Mouse (Mus musculus) brain, adult 2 months (tissue): ENCODE data around the gene Larp1.
A peak's percentile ranks its signal among the peaks of the same experiment; 100 is the strongest.

Experiments used
- DNase-seq: peaks from one replicate; pipeline ENCODE4 v3.0.0; 2011; ENCODE audit warnings: low read depth, low spot score

The Larp1 gene

DNA sequence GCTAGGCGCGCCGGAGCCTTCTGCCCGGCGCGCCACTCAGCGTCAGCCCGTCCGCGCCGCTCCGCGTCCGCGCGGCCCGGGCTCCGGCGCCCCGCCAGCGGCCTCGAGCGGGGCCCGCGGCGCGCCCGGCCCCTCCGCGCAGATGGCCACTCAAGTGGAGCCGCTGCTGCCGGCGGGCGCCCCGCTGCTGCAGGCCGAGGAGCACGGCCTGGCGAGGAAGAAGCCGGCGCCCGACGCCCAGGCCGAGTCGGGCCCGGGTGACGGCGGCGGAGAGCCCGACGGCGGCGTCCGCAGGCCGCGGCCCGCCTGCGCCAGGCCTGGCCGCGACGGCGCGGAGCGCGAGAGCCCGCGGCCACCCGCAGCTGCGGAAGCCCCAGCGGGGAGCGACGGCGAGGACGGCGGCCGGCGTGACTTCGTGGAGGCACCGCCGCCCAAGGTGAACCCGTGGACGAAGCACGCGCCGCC lies at the start of gene Larp1:
Gene Larp1, plus strand, starts transcription at position 14 of the 465 bp plus-strand sequence.
- peak; percentile 67 for DNase-seq

DNA sequence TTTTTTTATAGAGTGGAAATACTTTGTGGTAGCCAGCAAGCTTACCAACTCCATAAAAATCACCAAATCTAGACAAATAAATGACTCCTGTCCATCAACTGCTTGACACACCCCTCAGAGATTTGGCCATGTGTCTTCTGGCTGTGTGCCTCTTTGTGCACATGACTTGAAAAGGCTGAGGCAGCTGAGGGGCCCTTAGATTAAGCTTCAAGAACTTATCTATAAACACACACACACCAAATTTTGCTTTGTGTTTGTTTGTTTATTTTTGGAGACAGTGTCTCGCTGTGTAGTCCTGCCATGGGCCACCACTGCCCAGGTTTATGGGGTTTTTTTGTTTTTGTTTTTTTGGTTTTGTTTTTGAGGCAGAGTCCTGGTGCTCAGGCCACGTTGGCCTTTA lies 48.9 kb upstream of the Larp1 start:
- DNase-seq: no peak

DNA sequence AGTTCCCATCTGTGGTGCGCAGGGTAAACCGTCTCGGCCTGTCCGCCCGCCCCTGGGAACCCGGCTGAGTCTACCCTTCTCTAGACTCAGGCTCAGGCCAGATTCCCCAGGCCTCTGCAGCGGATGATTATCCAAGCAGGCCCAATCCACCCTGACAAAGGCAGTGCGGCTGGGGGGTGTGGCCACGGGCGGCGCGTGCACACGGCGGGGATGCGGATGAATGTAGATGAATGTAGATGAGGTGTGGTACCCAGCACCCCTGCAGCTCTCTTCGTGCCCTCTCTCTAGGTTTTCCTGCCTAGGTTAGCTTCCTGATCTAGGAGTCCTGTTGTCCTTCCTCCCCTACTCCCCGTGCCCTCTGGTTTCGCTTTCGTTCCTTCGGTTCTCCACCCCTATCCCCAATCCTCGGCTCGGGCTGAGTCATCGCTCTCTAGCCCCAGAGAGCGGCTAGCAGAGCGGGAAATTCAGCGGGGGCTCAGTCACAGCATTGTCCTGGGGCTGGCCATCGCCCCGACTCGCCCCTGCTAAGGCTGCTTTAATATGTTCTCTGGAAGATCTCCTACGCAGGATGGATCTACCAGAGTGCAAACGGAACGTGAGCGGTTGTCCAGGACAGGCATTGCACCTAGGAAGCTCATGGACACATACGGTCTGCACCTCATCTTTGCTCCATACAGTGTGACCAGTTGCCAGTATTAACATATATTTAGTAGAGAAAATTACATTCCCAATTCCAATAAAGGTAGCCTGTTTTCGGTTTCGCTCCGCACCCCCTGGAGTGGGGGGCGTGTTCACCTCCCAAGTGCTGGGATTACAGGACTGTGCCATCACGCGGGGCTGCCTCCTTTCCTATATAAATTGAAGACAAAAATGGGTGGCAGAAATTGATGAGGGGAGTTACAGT lies 46.2 kb upstream of the Larp1 start:
- peak; percentile 92 for DNase-seq

DNA sequence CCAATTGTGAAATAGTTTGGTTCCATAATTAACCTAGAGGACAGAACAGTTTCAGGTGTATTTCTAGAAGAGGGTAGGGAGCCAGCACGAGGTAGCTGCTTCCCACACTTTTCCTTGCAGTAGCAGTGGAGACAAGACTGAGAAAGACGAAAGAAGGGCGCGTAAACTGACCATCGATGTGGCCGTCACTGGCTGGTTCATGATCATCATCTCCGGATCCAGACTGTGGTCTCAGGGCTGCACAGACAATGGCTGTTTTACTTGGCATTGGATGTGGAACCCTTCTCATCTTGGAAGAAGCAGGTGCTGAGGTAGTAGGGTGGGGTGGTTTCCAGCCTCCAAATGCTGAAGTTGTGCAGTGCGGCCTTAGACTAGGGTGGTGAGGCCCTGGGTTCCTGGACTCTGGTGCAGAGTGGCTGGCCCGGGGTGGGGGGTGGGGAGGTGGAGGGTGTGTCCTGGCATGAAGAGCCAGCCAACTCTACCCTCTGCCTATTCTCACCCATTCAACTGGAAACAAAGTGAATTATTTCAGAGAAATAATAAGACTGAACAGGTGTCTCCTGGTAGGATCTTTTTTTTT lies 45.5 kb upstream of the Larp1 start:
- peak; percentile 8 for DNase-seq

DNA sequence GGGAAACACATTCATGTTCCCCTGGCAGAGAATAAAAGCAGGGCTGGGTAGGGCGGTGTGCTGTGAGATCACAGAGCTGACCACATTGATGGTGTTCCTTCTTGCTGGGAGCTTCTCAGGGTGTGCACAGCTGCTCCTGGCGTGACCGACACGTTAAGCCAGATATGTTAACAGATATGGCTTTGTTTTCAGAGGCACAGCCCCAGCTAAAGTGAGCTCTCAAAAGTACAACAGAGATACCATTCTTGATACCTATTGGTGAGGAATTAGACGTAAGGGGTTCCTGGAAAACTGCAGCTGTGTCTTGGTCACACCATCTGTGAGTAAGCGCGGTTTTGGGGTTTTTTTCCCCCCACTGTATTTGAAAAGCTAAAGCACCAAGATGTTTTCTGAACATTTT lies 42.2 kb upstream of the Larp1 start:
- no peak for DNase-seq

DNA sequence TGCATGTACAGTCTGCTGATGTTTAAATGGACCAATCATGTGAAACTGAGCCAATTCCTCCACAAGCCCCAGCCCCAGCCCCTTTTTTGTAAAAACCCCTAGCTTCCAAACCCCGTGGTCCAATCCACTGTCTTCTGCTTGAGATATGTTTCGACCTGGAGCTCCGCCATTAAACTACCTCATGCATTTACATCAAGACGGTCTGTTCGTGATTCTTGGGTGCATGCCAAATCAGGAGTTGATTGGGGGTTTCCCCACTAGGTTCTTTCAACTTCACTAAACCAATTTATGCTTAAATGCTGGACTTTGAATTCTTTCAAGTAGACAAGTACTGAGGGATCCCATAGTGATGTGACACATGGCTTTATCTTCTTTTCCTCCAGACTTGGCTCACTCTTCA lies 40.6 kb upstream of the Larp1 start:
- no peak for DNase-seq

DNA sequence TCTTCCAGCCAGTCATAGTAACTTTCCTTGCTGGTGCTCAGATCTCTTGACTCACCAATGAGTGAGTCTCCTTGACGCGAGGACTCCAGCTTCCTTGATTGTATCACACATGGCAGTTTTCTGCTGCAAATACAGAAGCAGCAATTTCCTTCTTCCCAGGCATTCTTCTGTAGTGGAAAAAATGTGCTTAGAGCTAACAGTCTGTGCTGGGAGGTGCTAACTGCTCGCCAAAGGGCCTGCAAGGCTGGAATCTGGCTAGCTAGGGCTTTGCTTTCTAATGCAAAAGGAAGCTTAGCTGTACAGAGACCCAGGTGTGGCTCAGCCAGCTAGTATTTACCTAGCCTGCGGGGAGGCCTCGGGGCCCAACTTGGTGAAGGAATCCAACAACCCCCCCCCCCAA lies 38.3 kb upstream of the Larp1 start:
- peak; percentile 20 for DNase-seq

DNA sequence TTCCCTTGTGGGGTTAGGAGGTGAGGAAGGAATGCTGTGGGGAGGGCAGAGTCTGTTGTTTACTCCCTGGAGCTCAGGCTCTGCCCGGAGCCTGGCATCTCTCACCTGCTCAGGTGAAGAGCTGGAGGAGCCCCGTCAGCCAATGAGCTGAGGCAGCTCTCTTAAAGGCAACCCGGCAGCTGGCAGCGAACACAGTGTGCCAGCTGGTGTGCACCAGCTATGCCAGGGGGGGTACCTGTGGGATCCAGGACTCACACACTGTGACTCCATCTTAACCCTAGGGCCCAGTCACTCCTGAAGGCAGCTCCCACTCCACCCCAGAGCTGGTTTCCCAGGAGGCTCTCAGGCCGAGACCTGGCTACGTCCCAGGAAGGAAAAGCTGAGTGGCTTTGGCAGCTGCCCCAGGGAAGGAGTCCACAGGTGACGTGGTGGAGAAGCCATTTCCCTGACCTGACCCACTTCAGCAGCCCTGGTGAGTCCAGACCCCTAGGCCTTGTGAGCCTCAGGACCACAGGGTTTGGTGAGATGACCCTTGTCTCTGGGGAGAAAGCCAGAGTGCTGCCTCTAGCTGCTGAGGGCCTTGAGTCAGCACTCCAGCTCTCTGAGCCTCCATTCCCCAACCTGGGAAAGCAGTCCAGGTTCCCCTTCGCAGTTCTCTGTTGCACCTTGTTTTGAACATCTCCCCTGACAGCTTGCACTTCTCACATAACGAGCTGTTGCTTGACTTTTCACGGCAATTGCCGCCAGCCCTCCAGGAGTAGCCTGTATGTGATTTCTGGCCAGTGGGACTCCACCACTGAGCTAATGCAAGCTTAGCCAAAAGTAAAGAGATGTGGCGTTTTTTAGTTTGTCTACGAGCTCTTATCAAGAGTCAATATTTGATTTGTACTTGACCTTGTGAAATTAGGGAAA lies 35.6 kb upstream of the Larp1 start:
- DNase-seq: peak; percentile 64

DNA sequence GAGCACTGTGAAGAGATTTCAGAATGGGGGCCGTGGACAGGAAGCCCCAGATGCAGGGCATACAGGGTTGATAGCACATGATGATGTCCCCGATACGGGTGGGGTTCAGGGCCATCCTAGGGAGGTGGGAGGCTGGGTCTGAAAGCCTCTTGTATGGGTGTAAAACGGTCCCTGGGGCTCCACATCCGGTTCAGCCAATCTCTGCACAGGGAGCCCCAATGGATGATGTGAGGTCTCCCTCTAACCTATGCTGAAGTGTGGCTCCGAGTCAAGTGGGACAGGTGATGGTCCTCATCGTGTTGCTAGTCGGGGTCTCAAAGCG lies 35.0 kb upstream of the Larp1 start:
- no peak for DNase-seq

DNA sequence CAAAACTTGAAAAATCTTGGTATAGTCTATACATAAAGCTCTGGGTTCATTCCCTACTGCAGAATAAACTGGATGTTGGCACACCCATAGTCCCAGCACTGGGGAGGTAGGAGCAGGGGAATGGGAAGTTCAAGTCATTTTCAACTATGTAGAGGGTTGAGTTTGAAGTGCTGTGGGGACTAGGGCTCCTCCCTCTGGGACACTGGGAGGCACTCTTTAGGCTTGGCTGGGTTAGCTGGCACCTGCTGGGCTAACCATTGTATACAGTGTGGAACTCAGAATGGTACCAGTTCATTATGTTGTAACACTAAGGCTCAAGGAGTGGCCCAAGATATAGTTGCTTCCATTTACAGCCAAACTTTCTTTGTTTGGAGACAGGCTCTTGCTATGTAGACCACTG lies 33.0 kb upstream of the Larp1 start:
- no peak for DNase-seq

DNA sequence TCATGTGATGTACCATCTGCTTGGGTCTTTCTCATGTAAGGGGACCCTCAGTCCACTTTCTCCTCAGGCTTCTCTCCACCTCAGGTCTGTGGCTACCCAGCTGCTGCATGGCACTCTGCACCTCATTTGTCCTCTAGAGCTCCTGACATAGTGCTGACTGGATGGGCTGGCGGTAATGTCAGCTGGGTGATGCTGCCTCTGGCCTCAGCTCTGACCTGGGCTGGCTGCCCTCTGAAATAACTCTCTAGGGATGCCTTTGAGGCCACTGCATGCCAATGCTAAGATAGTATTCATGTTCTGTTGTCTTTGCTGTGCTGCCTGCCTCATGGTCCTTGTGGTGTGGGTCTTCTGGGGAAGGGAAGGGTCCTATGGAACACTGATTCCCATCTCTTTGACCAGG lies 31.2 kb upstream of the Larp1 start:
- no peak for DNase-seq

DNA sequence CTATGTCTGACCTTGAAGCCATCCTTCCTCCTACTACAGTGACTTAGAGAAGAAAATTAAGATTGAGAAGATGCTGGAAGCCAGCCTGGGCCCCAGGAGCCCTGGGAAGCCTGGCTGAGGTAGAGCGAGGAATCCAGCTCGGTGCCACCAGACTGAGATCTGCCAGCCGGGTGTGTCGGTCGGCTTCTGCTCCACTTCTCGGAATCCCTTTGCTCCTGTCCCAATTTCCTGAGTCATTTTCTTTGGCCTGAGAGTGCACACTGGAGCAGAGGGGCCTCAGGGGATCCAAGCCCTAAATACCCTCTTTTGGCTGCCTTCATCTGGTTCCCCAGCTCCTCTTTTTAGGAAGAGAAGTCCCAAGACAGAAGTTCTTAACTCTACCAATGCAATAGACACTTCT lies 29.2 kb upstream of the Larp1 start:
- DNase-seq: no peak

DNA sequence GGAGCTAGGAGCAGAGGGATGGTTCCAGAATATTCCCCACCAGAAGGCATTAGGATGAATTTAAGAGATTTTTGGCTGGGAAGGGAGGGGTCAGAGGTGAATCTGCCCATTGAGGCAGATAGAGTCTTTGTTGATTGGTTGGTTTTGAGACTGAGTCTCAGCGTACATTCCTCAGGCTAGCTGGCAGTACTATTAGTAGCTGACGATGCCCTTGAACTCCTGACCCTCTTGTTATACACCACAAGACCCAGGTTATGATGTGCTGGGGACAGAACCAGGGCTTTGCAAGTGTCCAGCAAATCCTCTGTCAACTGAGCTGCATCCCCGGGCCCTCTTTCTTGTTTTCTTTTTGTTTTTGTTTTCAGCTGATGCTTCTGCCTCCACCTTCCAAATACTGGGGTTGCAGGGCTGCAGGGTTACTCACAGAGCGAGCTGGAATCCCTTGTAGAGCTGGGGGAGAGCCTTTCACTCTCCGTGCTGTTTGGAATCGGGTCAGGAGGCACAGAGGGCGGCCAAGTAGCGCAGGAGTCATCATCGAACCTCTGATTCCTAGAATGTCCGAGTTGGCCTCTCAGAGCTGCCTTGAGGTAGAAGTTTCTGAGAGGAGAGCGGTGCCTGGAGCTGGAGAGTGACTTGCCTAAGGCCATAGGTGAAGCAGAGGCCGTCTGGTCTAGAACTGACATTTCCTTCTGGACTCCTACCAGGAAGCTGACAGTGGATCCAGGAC lies 27.6 kb upstream of the Larp1 start:
- no peak for DNase-seq

DNA sequence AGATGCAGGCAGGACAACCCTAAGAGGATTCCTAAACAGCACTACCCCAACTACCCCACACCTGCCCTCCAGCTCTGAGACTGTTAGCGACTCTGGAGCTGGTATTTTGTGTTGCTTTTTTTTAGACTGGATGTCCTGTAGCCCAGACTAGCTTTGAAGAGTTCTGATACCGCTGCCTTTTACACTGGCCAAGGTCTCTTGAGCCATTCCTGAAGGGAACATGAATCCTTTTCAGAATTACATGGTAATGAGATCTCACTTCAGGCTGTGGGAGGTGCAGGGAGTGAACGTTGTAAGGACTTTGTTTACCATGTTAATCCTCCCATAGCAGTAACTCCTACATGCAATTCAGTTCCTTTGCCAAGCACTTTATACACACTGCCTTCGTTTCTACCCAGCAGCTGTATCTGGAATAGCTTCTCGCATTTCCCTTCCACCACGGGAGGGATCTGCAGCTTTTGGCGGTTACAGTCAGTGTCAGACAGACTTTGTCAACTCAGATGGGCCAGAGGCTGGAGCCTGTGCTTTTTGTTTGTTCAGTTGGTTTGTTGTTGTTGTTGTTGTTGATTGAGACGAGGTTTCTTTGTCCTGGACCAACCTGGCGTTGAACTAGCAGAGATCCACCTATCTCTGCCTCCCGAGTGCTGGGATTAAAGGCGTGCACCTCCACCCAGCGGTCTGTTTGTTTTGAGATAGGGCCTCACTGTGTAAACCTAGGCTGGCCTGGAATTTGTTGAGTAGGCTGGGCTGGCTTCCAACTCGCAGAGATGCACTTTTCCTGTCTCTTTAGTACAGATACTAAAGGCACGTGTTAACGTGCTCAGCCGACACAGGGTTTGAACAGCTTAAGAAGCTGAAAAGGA lies 25.2 kb upstream of the Larp1 start:
- no peak for DNase-seq

DNA sequence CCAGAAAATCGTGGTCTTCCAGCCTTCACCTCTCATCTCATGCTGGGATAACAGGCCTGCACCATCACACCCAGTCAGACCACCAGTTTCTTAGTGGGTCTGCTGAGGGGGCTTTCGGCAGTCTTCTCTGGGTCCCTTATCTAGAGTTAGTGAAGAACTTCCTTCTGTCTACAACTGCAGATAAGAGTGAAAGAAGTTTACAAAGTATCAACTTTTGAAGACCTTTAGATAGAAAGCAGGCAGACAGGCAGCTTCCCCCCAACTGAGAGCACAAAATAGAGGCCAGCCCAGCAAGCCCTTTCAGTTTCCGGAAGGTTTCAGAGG lies 24.6 kb upstream of the Larp1 start:
- DNase-seq: no peak

DNA sequence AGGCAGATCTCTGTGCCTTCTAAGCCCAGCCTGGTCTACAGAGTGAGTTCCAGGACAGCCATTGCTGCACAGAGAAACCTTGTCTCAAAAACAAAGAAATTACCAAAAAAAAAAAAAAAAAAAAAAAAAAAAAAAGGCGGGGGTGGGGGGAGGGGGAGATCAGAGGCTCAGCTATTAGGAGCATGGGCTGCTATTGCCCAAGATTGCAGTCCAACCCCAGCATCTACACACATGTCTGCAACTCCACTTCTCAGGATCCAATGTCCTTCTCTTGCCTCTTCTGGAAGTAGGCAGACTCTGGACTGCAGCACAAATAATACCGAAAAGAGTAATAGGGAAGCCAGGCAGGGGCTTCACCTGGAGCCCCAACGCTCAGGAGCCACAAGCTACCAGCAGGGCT lies 23.4 kb upstream of the Larp1 start:
- no peak for DNase-seq

DNA sequence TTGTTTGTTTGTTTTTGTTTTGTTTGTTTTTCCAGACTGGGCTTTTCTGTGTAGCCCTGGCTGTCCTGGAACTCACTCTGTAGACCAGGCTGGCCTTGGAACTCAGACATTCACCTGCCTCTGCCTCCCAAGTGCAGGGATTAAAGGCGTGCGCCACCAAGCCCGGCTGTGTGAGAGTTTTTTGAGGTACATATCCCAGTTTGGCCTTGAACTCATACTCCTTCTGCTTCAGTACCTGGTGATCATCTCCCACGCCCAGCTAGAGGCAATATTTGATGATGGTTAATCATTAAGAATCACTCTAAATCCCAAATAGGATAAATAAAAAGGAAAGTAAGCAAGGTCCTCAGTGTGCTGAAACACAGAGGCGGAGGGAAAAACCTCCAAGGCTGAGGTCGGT lies 22.8 kb upstream of the Larp1 start:
- no peak for DNase-seq

DNA sequence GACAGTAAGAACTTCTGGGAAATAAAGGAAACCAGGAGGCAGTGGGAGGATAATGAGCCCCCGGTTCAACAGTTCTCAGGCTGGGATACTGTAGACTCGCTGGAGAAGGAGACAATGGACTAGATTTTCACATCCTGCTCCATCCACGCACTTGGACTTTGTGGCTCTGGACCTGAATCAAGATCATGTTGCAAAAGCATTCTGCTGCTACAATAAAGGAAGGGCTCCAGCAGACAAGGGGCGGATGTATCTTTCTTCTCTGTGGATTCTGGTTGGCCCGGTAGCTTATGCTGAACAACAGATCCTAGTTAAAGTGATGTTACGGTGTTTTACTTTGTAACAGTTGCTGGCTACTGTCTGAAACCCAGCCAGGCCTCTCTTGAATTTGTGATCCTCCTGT lies 22.4 kb upstream of the Larp1 start:
- no peak for DNase-seq

DNA sequence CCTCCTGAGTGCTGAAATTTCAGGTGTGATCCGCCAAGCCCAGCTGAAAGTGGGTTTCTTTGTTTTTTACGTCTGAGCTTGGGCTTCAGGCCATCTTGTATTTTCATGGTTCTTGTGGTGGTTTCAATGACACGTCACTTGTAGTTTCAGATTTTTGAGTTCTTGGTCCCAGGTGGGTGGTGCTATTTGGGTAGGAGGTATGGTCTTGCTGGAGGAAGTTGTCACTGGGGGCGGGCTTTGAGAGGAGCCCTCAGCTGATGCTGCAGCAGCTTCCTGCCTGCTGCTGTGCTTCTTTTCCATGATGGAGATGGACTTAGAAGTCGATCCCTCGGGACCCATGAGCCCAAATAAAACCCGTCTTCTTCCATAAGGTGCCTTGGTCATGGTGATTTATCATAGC lies 22.0 kb upstream of the Larp1 start:
- no peak for DNase-seq

DNA sequence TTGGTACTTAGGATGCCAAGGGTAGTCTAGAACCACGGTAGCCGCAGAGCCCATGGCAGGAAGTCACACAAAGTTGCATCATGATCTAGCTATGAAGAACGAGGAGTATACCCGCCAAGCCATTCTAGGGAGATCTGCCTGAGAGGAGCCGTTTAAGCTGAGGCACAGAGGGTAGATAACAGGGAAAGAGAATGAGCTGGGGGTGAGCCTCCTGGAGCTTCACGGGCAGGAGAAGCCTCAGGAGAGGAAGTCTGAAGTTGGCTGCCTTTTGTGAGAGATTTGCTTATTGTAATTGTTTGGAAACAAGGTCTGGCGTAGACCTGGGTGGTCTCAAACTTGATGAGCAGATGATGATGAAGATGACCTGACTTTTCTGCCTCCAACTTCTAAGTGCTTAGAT lies 10.7 kb upstream of the Larp1 start:
- DNase-seq: no peak

DNA sequence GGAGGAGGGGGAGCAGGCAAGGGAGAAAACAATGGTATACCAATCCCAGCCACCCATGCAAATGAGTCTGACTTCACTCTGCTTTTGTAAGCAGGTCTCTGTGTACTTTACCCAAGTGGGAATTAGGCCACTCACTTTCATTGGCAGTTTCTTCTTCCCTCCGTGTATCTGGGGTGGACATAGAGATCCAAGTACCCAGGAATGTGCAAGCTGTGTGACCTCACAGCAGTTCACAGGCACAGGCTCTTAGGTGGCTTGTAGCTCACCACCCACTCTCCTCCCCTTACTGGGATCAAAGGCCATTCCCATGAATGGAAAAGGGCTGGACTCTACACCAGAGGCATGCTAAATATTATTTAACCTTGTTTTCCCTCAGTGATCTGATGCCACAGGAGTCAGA lies 10.0 kb upstream of the Larp1 start:
- peak; percentile 10 for DNase-seq
